ENCODE assay signal across 12 mouse cellular contexts in genomic region chr14:77669494-77669893, GRCm38 (mm10).
"Had no signal": no experiment of that assay in that cellular context is flagged by ENCODE, and none has a peak within 500 bp of the region (broad histone marks: within the 10 kb centered on the region; RNA-seq: fewer than 3 reads in every experiment).

No protein-coding gene starts in this region.

- ATAC-seq: liver, postnatal 0 days had no signal

- H3K27ac ChIP-seq: kidney, postnatal 0 days; limb, embryonic 12.5 days; liver, embryonic 13.5 days; midbrain, embryonic 12.5 days had no signal

- H3K4me3 ChIP-seq: limb, embryonic 12.5 days; liver, embryonic 13.5 days; midbrain, embryonic 12.5 days; myocyte had no signal

- DNase-seq: kidney, postnatal 36 days; liver; liver, embryonic 13.5 days; liver, postnatal 0 days; retina, postnatal 1 day; right cerebral cortex, postnatal 4 days; spleen, adult 18-20 months; thymus, postnatal 36 days had no signal

- H3K9ac ChIP-seq: limb, embryonic 12.5 days; liver, embryonic 13.5 days; liver, postnatal 0 days; midbrain, embryonic 12.5 days had no signal

- H3K27me3 ChIP-seq: liver, embryonic 13.5 days; midbrain, embryonic 12.5 days had no signal

- H3K36me3 ChIP-seq: limb, embryonic 12.5 days; liver, embryonic 13.5 days; midbrain, embryonic 12.5 days had no signal

- H3K9me3 ChIP-seq: limb, embryonic 12.5 days; liver, embryonic 13.5 days; midbrain, embryonic 12.5 days had no signal

- H3K4me2 ChIP-seq: limb, embryonic 12.5 days; liver, embryonic 13.5 days; midbrain, embryonic 12.5 days had no signal
